Mouse (Mus musculus) cerebellum, adult (tissue): ENCODE measurements around the gene Gm43302.
"Not testable (repeated sequence)": the region's sequence is repeated elsewhere in the genome, so short reads cannot be mapped to it uniquely, and the experiment has no call there.

Experiments
- ATAC-seq: cut with Nextera tagmentation; 2 replicates; pipeline ENCODE4 v1.9.2; 2017; ENCODE audit warnings: mild to moderate bottlenecking, moderate library complexity, mixed read lengths; ENCODE audit not compliant: insufficient number of reproducible peaks, low FRiP score, low TSS enrichment

Gm43302 gene

DNA sequence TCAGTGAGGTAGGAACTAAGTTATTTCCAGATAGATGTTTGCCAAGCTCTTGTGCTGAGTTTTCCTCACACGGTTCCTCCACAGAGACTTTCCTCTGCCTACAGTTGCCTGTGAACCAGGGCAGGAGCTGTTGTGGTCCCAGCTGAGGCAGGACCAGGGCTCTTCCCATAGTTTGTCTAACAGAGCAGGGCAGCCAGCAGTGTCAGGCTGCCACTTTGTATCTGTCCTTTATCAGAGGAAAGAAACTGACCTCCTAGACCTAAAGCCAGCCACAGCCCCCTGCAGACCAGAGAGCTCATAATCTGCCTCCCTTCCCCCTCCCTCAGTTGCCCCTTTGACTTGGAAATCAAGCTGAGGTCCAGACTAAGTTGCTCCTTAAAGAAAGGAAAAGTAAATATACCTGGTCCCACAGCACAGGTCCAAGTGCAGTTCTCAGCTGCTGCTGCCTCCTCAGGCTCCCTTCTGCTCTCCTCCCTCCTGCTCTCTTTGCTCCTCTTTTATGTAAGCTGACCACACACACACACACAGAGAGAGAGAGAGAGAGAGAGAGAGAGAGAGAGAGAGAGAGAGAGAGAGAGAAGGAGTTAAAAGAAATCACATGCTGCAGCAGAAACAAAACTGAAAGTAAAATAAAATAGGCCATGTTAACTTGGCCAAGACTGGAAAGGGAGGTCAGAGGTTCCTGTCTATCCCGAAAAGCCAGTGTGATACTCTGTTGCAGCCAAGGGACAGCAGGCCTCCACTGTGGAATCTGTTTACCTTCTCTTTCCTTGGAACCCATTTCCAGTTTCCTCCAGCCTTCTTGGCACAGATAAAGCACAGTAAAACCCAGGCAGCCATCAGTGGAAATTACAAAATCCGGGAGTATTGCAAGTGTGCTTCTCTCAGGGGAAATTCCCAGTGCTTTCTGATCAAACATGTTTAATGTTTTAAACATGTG, at the start of gene Gm43302, which contains the start of gene Gbp6:
TSS of gene Gm43302 (minus strand) at position 470 of the 940 bp plus-strand sequence.
TSS of gene Gbp6 (minus strand) at position 473 of the 940 bp plus-strand sequence.
- peak; percentile 92 for ATAC-seq

DNA sequence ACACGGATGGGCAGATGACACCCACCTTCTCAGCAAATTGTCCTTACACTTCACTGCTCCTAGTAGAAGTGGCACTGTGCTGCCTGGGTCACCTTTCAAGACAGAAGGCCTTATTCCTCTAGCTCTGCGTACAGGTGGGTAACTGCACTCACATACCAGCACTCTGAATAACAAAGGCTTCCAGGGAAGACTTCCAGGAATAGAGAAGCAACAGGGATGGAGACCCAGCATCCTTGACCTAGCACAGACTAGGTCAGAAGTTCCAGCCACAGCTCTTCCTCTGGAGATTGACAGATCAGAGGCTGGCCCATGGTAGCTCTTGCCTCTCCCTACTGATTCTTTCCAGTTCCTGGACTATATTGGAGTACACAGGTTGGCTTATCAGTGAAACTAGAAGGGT, 47.8 kb upstream of the Gm43302 start:
- no peak for ATAC-seq

DNA sequence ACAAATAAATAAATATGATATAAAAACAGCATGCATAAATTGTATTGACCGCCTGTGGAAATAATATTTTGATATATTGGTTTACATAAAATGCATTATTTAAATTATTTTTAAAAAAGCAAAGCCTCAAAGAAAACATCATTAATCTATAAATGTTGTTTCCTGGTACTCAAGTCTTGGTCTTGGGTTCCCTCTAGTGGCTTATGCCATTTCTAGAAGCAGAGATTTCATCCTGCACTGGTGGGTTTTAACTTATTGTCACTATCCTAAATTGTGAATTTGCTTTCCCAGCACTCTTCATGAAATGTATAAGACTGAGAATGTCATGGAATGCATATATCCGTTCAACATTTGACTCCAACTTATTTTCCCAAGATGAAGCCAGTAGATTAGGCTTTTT, 29.0 kb upstream of the Gm43302 start:
- ATAC-seq = no peak

DNA sequence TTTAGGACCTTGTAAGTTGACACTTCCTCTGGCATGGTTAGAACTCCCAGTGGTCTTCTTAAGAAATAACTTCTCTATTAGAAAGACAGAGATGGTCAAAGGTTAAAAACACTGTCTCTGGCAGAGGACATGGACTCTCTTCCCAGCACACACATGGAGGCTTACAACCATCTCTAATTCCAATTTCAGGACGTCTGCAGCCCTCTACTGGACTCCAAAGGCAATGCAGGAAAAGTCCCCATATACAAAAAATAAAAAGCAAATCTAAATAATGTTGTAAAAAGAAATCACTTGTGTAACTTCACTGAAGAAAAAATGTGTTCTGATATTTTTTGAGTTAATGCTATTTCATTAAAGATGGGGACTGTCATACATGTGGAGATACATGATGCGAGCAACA, 17.4 kb upstream of the Gm43302 start:
- no peak for ATAC-seq

DNA sequence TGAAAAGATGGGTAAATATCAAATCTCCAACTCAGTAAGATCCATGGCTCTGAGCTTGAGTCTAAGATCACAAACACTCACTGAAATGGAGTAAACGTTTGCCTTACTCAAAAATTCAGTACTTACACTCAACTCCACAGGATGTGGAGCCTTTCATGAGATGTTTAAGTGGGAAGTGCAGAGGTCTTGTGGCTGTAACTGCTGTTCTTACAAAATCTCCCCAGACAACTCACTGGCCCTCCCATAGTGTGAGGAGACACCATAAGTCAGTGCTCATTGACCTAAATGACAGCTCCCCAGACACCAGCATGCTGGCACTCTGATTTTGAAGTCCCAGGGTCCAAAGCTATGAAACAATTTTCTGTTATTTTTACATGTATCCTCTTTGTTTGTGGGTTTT, 15.7 kb upstream of the Gm43302 start:
- not testable (repeated sequence) for ATAC-seq

DNA sequence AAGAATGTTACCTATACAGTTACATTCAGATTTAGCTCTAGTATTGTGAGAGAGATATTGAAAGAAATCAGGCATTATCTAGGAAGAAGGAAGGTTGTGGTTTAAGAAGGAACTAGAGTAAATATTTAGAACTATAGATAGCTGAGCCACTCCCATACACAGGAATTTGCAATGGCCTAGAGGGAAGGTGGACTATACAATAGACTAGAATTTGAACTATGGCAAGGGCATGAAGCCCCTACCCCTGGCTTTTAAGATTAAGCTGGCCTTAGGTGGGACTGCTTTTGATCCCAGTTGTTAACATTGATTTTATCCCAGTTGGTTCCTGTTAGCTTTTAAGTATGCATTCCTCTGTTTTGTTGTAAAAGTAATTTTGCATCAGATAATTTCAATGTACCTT, 13.5 kb upstream of the Gm43302 start:
- not testable (repeated sequence) for ATAC-seq

DNA sequence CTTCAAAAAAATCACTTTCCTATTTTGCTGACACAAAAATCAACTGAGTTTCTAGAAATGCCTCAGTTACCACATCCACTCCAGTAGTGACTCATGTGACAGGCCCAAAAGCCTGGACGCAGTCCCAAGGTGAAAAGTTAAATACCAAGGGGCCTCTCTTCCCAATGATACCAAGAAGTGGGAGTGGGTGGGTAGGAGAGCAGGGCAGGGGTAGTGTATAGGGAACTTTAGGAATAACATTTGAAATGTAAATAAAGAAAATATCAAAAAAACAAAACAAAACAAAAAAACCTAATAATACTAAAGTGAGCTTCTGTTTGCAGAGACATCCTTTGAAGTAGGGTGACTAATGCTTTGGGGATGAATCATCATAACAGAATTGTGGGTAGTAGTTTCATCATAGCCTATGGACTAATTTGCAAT, 12.7 kb upstream of the Gm43302 start:
- ATAC-seq = no peak

DNA sequence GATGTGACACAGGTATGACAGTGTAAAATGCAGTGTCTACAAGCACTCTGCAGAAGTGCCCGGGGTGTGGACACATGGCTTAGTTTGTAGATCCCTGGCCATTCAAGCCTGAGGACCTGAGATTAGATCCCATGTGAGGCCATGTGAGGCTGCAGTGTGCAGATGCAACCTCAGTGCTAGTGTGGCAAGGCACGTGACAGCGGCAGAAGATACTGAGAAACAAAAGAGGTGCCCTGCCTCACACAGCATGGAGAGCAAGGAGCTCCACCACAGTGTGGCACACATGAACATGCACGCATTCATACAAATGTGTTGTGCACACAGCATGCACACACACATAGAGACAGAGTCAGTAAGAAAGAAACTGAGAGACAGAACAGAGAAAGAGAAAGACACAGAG, 12.2 kb upstream of the Gm43302 start:
- ATAC-seq = not testable (repeated sequence)

DNA sequence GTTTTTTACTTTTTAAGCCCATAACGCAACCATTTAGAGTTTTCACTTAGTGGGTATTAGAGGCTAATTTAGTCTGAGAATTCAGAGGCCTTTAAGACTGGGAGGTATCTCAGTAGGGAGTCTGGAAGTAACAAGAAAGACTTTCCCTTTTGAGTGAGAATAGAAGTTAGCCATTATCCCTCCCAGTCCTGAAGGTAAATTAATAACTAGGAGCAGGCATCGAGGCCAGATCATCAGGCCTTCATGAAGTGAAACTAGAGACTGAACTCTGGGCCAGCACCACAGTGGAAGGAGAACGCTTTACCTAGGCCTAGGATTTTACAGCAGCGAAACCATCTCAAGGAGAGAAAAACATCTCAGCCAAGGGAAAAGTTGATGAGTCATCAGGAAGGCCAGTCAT, 8.5 kb upstream of the Gm43302 start:
- no peak for ATAC-seq

DNA sequence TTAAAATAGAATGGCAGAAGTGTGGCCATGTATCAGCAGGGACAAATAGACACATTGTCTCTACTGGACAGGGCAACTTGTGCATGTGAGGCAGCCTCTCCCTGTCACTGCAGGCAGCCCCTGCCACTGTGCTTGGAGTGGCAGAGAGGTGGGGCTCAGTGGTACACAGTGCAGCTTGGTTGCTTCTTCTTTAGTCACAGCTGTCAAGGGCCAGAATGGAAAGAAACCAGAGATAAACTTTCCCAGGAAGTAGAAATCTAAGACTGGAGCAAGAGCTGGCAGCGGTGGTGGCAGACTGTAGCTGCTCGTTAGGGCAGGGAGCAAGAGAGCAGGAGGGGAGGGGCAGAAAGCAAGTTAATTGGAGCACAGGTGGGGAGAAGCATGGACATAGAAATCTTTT, 8.0 kb upstream of the Gm43302 start:
- ATAC-seq = no peak

DNA sequence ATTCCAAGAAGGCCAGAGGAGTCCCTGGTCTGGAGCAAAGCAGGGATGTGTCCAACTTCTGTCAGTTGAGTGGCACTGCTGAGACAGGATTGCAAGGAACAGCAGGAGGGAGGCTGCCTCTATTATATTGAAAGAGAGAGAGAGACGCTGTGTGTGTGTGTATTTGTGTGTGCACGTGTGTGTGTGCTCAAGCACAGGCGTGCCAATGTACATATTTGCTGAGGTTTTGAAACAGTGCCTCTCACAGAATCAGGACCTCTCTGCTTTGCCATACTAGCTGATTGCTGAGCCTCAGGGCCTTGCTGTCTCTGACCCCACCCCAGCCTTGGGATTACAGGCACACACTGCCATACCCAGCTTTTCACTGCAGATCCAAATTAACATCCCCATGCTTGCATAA, 2.3 kb upstream of the Gm43302 start:
- no peak for ATAC-seq

DNA sequence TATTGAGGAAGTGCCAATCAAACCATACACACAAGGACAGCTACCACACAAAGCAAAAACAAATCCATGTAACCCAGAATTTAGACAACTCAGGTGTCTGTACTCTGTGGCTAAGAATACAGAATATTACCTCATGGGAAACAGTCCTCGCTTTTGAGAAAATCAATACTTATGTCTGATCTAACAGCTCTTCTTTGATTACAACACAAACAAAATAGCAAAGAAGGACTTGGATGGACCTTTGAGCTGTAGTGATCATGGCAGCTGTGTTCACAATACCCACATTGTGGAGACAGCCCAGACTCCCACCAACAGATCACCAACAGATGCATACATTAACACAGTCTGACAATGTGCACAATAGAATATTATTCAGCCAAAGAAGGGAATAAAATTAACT, 1.0 kb downstream of the Gm43302 start:
- ATAC-seq = no peak

DNA sequence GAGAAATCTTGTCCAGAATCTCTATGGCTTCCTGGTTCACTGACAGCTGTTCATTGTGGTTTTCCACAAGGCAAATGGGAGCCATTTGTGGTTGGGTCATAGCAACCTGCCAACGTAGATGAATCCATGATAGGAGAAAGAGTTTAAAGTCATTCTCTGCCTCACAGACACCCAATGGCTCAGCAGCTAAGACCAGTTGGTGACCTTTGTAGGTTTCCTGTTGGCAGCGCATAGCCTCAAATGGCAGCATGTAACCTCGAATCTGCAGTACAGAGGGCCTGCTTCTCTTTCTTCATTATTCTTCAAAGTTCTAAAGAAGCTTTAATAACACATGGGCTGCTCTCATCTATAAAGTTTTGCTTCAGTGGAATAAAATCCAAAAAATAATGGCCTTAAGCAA, 2.6 kb downstream of the Gm43302 start:
- not testable (repeated sequence) for ATAC-seq

DNA sequence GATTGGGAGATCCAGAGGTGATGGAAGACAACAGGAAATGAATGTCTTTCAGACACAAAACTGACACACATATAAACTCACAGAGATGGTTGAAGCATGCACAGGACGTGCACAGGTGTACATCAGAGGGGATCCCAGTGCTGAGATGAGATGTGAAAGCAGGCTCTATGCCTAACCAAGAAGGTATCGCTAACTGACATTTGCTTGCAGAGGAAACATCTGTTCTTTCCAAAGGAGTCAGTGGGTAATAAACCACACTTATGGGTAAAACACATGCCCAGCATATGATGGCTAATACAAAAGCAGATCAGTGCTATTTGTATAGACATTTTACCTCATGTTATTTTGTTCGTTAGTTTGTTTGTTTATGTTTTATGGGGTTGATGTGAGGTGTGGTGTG, 32.8 kb downstream of the Gm43302 start:
- ATAC-seq = not testable (repeated sequence)

DNA sequence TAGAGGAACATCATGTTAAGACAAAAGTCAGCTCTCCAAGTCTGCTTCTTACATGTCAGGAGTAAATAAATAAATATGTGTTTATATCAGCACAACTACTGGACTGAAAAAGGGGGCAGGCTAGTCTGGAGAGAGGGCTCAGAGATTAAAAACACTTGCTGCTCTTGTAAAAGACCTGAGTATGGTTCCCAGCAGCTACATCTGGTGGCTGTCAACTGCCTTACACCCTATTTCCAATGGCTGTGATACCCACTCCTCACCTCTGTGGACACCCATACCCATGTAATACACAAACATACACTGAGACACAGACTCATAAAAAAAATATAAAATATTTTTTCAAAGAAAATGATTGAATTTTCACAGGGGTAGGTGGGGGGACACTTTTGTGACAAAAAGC, 41.0 kb downstream of the Gm43302 start:
- ATAC-seq = no peak

DNA sequence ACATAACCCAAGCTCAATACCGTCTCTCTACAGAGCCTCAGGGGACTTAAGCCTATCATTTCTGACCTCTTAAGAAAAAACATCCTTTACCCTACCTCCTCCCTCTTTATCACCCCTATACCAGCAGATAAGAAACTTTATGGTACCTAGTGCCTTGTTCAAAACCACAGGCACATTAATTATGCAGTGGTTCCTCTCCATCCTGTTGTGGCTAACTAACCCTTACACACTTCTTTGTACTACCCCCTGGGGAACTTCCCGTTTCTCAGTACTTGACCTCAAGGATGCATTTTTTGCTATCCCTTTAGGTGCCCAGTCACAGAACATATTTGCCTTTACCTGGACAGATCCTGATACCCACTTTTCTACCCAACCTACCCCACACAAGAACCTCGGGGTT, 48.8 kb downstream of the Gm43302 start:
- ATAC-seq = not testable (repeated sequence)

DNA sequence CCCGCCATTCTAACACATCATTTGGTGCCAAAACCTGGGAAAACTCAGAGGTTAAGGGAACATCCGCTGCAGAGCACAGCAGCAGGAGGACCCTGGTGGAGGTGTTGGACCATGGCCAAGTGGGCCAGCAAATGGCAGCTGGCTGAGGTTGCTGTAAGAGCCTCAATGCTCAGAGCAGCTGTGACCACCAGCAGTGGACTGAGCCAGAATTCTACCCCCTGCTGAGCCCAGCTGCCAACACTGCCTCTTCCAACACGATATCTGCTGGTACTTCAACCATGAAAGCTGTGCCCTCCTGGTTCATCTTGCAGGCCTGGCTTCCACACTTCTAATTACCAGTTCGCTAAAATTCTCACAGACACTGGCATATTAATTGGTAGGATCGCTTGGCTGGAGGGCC, 52.5 kb downstream of the Gm43302 start:
- ATAC-seq = not testable (repeated sequence)

DNA sequence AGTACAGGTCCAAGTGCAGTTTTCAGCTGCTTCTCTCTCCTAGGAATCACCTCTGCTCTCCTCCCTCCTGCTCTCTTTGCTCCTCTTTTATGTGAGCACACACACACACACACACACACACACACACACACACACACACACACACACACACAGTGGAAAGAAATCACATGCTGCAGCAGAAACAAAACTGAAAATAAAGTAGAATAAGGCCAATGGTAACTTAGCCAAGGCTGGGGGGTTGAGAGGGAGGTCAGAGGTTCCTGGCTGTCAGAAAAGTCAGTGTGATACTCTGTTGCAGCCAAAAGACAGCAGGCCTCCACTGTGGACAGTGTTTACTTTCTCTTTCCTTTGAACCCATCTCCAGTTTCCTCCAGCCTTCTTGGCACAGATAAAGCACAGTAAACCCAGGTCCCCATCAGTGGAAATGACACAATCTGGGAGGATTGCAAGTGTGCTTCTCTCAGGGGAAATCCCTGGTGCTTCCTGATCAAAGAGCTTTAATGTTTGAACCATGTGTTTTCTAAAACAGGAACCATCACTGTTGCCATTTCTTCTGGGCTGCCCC, 53.9 kb downstream of the Gm43302 start, which contains the start of gene Gbp10:
TSS of gene Gbp10 (minus strand) at position 51 of the 565 bp plus-strand sequence.
- not testable (repeated sequence) for ATAC-seq

DNA sequence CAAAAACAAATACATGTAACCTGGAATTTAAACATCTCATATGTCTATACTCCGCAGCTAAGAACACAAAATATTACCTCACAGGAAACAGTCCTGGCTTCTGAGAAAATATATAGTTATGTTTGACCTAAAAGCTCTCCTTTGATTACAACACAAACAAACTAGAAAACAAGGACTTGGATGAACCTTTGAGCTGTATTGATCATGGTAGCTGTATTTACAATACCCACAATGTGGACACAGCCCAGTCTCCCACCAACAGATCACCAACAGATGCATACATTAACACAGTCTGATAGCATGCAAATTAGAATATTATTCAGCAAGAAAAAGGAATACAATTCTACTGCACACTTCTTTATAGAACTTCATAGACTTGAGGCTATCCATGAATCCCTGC, 55.1 kb downstream of the Gm43302 start:
- ATAC-seq = not testable (repeated sequence)

DNA sequence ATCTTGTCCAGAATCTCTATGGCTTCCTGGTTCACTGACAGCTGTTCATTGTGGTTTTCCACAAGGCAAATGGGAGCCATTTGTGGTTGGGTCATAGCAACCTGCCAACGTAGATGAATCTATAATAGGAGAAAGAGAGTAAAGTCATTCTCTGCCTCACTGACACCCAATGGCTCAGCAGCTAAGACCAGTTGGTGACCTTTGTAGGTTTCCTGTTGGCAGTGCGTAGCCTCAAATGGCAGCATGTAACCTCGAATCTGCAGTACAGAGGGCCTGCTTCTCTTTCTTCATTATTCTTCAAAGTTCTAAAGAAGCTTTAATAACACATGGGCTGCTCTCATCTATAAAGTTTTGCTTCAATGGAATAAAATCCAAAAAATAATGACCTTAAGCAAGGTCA, 57.5 kb downstream of the Gm43302 start:
- ATAC-seq = not testable (repeated sequence)

DNA sequence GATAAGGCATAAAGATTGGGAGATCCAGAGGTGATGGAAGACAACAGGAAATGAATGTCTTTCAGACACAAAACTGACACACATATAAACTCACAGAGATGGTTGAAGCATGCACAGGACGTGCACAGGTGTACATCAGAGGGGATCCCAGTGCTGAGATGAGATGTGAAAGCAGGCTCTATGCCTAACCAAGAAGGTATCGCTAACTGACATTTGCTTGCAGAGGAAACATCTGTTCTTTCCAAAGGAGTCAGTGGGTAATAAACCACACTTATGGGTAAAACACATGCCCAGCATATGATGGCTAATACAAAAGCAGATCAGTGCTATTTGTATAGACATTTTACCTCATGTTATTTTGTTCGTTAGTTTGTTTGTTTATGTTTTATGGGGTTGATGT, 84.5 kb downstream of the Gm43302 start:
- not testable (repeated sequence) for ATAC-seq
